Mouse (Mus musculus): ENCODE data around the gene Sapcd2. TPM values are rescaled to one million over a fixed set of nuclear protein-coding genes. Genes with fewer than 3 reads are reported as not detected.

Gene Sapcd2
- 43.4 and 45.5 TPM in 2 replicates for polyA plus RNA-seq (2015; fragmentation: Nextera tagmentation; extraction: Ambion mirVana)

GRCm38 (mm10) chr2:25371764-25372643 lies at the start of gene Sapcd2:
Sapcd2 (plus strand) TSS chr2:25372321.
- Histone ChIP-seq H3K27me3 (peaks cover 7% of the 10 kb centered on the region), H3K27ac (peak within 1 kb of the TSS; percentile 83), H3K9me3 (no peaks in the 10 kb centered on the region), H3K4me2 (replicated peaks) (peak within 1 kb of the TSS; percentile 98), H3K9ac (peak within 1 kb of the TSS; percentile 75), H3K36me3 (peaks cover 21% of the 10 kb centered on the region), H3K4me3 (peak within 1 kb of the TSS; percentile 79), H3K4me1 (peaks cover 28% of the 10 kb centered on the region)
- under 1% methylated on average over 65 of the region's 65 CpGs for WGBS
- ATAC-seq (ENCODE audit: low FRiP score, low read depth), result peak; percentile 94

- H3K36me3 ChIP-seq, result no peaks in the 10 kb centered on the region
- no peak overlapping the region for H3K27ac ChIP-seq
- no peak overlapping the region for H3K4me2 ChIP-seq (replicated peaks)
- no peak overlapping the region for H3K9ac ChIP-seq
- H3K9me3 ChIP-seq, result no peaks in the 10 kb centered on the region
- peaks cover under 1% of the 10 kb centered on the region; the same call in 1 of the 2 replicates for H3K4me1 ChIP-seq
- no peak for ATAC-seq (ENCODE audit: low FRiP score, low read depth)
- WGBS, result 76% methylated on average over 2 of the region's 2 CpGs
- H3K4me3 ChIP-seq, result no peak overlapping the region
- H3K27me3 ChIP-seq, result peaks cover 9% of the 10 kb centered on the region
Observed at GRCm38 (mm10) chr2:25326036-25326435, 46.1 kb upstream of the Sapcd2 start.

DNA sequence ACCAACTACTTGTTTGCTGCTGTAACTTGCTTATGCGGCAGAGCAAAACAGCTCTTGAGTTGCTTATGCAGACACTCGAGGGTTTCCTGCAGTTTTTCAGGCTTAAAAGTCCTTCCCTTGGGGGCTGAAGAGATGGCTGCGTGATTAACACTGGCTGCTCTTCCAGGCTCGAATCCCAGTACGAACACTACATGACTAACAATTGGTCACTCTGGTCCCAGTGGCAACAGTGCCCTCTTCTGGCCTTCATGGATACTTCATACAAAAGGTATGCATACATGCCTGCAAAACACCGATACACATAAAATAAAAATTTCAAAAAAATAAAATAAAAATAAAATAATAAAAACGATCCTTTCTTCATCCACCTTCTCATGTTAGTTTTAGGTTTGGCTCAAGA lies 43.7 kb upstream of the Sapcd2 start:
- H3K9ac ChIP-seq, result no peak overlapping the region
- H3K4me3 ChIP-seq, result no peak overlapping the region
- no peak overlapping the region for H3K4me2 ChIP-seq (replicated peaks)
- H3K27me3 ChIP-seq, result no peaks in the 10 kb centered on the region
- 39% methylated on average over 7 of the region's 7 CpGs for WGBS
- no peak overlapping the region for H3K27ac ChIP-seq
- H3K9me3 ChIP-seq, result no peaks in the 10 kb centered on the region
- ATAC-seq (ENCODE audit: low FRiP score, low read depth), result no peak
- peaks cover 12% of the 10 kb centered on the region for H3K4me1 ChIP-seq
- H3K36me3 ChIP-seq, result no peaks in the 10 kb centered on the region

GRCm38 (mm10) chr2:25331470-25331869 lies 40.7 kb upstream of the Sapcd2 start:
- H3K27me3 ChIP-seq, result no peaks in the 10 kb centered on the region
- peak overlapping the region; percentile 92 for H3K4me3 ChIP-seq
- peak overlapping the region; percentile 71 for H3K4me2 ChIP-seq (replicated peaks)
- no peaks in the 10 kb centered on the region for H3K9me3 ChIP-seq
- H3K36me3 ChIP-seq, result peaks cover 28% of the 10 kb centered on the region
- H3K9ac ChIP-seq, result peak overlapping the region; percentile 91
- peaks cover 20% of the 10 kb centered on the region for H3K4me1 ChIP-seq
- WGBS, result 62% methylated on average over 9 of the region's 9 CpGs
- no peak for ATAC-seq (ENCODE audit: low FRiP score, low read depth)
- no peak overlapping the region for H3K27ac ChIP-seq

- peak within 1 kb of the TSS; percentile 88 for H3K27ac ChIP-seq
- peak; percentile 98 for ATAC-seq (ENCODE audit: low FRiP score, low read depth)
- under 1% methylated on average over 78 of the region's 78 CpGs for WGBS
Observed at GRCm38 (mm10) chr2:25332286-25333160, 39.6 kb upstream of the Sapcd2 start, which contains the start of gene Man1b1. Man1b1 (plus strand) TSS chr2:25332338.

GRCm38 (mm10) chr2:25333569-25333968 lies 38.6 kb upstream of the Sapcd2 start:
- Histone ChIP-seq H3K9ac (peak overlapping the region; percentile 88), H3K9me3 (no peaks in the 10 kb centered on the region), H3K4me1 (peaks cover 20% of the 10 kb centered on the region), H3K27me3 (no peaks in the 10 kb centered on the region), H3K36me3 (peaks cover 49% of the 10 kb centered on the region), H3K4me3 (peak overlapping the region; percentile 92), H3K27ac (no peak overlapping the region), H3K4me2 (replicated peaks) (peak overlapping the region; percentile 98)
- ATAC-seq (ENCODE audit: low FRiP score, low read depth), result no peak
- WGBS, result 79% methylated on average over 2 of the region's 2 CpGs

More at GRCm38 (mm10) chr2:25332286-25333160, 39.6 kb upstream of the Sapcd2 start, which contains the start of gene Man1b1:
- peaks cover 20% of the 10 kb centered on the region for H3K4me1 ChIP-seq
- H3K27me3 ChIP-seq, result no peaks in the 10 kb centered on the region
- H3K9me3 ChIP-seq, result no peaks in the 10 kb centered on the region
- H3K4me2 ChIP-seq (replicated peaks), result peak within 1 kb of the TSS; percentile 98
- peak within 1 kb of the TSS; percentile 91 for H3K9ac ChIP-seq
- peaks cover 39% of the 10 kb centered on the region for H3K36me3 ChIP-seq
- peak within 1 kb of the TSS; percentile 92 for H3K4me3 ChIP-seq

GRCm38 (mm10) chr2:25338303-25338702 lies 33.8 kb upstream of the Sapcd2 start:
- H3K4me1 ChIP-seq, result peaks cover 9% of the 10 kb centered on the region
- H3K9me3 ChIP-seq, result no peaks in the 10 kb centered on the region
- ATAC-seq (ENCODE audit: low FRiP score, low read depth), result no peak
- H3K4me3 ChIP-seq, result no peak overlapping the region
- H3K36me3 ChIP-seq, result peaks cover 89% of the 10 kb centered on the region
- H3K27ac ChIP-seq, result no peak overlapping the region
- no peaks in the 10 kb centered on the region for H3K27me3 ChIP-seq
- WGBS, result 96% methylated on average over 6 of the region's 6 CpGs
- no peak overlapping the region for H3K9ac ChIP-seq
- no peak overlapping the region for H3K4me2 ChIP-seq (replicated peaks)

DNA sequence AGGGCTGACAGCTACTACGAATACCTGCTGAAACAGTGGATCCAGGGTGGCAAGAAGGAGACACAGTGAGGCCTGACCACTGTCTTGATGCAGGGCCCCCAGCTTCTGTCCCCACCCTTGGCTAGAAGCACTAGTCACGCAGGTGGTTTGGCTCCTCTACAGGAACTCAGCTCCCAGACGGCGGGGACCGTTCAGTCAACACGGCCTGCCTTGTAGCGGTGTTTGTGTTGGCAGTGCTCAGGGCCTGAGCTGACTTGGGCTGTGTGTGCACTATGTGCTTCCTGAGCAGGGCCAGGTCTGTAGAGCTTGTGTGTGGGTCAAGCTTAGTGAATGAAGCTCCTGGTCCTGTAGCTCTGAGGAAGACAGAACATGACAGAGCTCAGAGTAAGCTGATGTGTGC lies 24.0 kb upstream of the Sapcd2 start:
- Histone ChIP-seq H3K9ac (no peak overlapping the region), H3K27ac (no peak overlapping the region), H3K36me3 (peaks cover 96% of the 10 kb centered on the region), H3K4me2 (replicated peaks) (no peak overlapping the region), H3K4me1 (no peaks in the 10 kb centered on the region), H3K27me3 (no peaks in the 10 kb centered on the region), H3K4me3 (no peak overlapping the region), H3K9me3 (no peaks in the 10 kb centered on the region)
- WGBS, result 94% methylated on average over 7 of the region's 7 CpGs
- ATAC-seq (ENCODE audit: low FRiP score, low read depth), result no peak

DNA sequence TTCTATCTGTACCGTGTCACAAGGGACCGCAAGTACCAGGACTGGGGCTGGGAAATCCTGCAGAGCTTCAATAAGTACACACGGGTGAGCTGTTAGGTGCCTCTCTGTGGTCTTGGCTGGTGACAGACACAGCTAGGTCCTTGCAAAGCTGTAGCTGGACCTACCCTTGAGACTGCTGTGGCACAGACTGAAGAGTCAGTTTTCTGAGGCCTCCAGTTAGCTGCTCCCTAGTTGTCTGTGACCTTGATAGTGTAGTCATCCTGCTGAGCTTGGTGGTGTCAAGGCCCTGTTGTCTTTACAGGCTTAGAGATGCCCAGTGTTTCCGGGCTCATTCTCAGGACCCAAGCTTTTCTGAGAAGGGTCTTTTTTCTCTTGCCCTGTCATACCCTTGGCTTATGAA lies 22.6 kb upstream of the Sapcd2 start:
- Histone ChIP-seq H3K9me3 (no peaks in the 10 kb centered on the region), H3K36me3 (peaks cover 84% of the 10 kb centered on the region), H3K27ac (no peak overlapping the region), H3K27me3 (no peaks in the 10 kb centered on the region), H3K4me1 (no peaks in the 10 kb centered on the region), H3K4me2 (replicated peaks) (no peak overlapping the region), H3K4me3 (no peak overlapping the region), H3K9ac (no peak overlapping the region)
- 91% methylated on average over 4 of the region's 4 CpGs for WGBS
- no peak for ATAC-seq (ENCODE audit: low FRiP score, low read depth)

DNA sequence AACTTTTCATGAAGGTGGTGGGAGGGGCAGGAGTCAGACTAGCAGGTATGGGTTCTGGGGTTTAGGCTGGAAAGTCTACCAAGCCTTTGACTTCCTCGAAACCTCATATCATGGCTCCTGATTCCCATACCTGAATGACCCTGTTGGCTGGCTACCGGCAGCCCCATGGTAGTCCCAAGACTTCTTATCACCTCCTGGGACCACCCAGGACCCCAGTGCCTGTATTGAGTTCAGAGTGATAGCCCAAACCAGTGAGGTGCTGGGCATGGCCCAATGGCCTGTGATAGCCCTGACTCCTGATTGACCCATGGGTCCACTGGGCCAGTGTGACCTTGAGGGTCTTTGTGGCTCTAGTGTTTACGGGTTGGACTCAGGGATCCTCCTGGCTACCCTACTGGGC lies 21.4 kb upstream of the Sapcd2 start:
- Histone ChIP-seq H3K9me3 (no peaks in the 10 kb centered on the region), H3K27ac (no peak overlapping the region), H3K36me3 (peaks cover 72% of the 10 kb centered on the region), H3K4me2 (replicated peaks) (no peak overlapping the region), H3K9ac (no peak overlapping the region), H3K4me1 (peaks cover 9% of the 10 kb centered on the region), H3K4me3 (no peak overlapping the region), H3K27me3 (no peaks in the 10 kb centered on the region)
- ATAC-seq (ENCODE audit: low FRiP score, low read depth), result no peak
- WGBS, result 89% methylated on average over 3 of the region's 3 CpGs

- Histone ChIP-seq H3K27me3 (no peaks in the 10 kb centered on the region), H3K36me3 (peaks cover 40% of the 10 kb centered on the region), H3K4me1 (peaks cover 21% of the 10 kb centered on the region), H3K9ac (no peak overlapping the region), H3K4me3 (no peak overlapping the region), H3K27ac (no peak overlapping the region), H3K4me2 (replicated peaks) (no peak overlapping the region), H3K9me3 (no peaks in the 10 kb centered on the region)
- WGBS, result 88% methylated on average over 6 of the region's 6 CpGs
- ATAC-seq (ENCODE audit: low FRiP score, low read depth), result no peak
Observed at GRCm38 (mm10) chr2:25354211-25354610, 17.9 kb upstream of the Sapcd2 start.
